Mouse (Mus musculus) erythroblast, embryonic 14.5 days (primary cell): ENCODE measurements around the gene Pkm. TPM values are rescaled to one million over a fixed set of nuclear protein-coding genes. Genes with fewer than 3 reads are reported as not detected.

Source experiments
- H3K27me3 ChIP-seq: 2 replicates; pipeline ENCODE4 v1.6.1; 2012; ENCODE audit warnings: inconsistent platforms; ENCODE audit not compliant: control insufficient read depth
- H3K36me3 ChIP-seq: 2 replicates; pipeline ENCODE4 v1.6.1; 2012; ENCODE audit warnings: mild to moderate bottlenecking, inconsistent platforms; ENCODE audit not compliant: control insufficient read depth
- H3K4me1 ChIP-seq: 2 replicates; pipeline ENCODE4 v1.6.1; 2012; ENCODE audit warnings: inconsistent platforms; ENCODE audit not compliant: control insufficient read depth
- H3K4me3 ChIP-seq: replicated peaks from 2 replicates; pipeline ENCODE3; 2012; ENCODE audit warnings: moderate library complexity, mild to moderate bottlenecking, inconsistent platforms
- H3K9me3 ChIP-seq: 2 replicates; pipeline ENCODE4 v1.6.1; 2012; ENCODE audit warnings: low read length, inconsistent platforms, mixed read lengths; ENCODE audit not compliant: control insufficient read depth
- GATA1 ChIP-seq: IDR thresholded peaks from 2 replicates; pipeline ENCODE4 v1.6.1; 2012; ENCODE audit warnings: low read length, inconsistent platforms, mixed read lengths
- TAL1 ChIP-seq: IDR thresholded peaks from 3 replicates; pipeline ENCODE4 v1.6.1; 2012; ENCODE audit warnings: low read length, inconsistent platforms, mixed read lengths
- polyA plus RNA-seq: library from polyadenylated mRNA; stranded (reverse); fragments of >175 nt; gene quantifications from 2 replicates; pipeline ENCODE4 v1.2.3, GENCODE M21; 2012

Pkm gene
- polyA plus RNA-seq, 1 experiment: 4.7 TPM

GRCm38 (mm10) chr9:59721144-59721543, 65.0 kb downstream of the Pkm start:
- Histone ChIP-seq H3K4me3 (no peak overlapping the region), H3K27me3 (0 out of 2 replicates have a peak, but pooled peaks cover 2% of the 10 kb centered on the region), H3K9me3 (no peaks in the 10 kb centered on the region), H3K36me3 (no peaks in the 10 kb centered on the region), H3K4me1 (no peaks in the 10 kb centered on the region)
- TF ChIP-seq TAL1 (no peak), GATA1 (no peak)

GRCm38 (mm10) chr9:59723096-59723657, 67.0 kb downstream of the Pkm start:
- peaks cover 4% of the 10 kb centered on the region; the same call in 1 of the 2 replicates for H3K27me3 ChIP-seq
- no peaks in the 10 kb centered on the region for H3K36me3 ChIP-seq
- H3K4me3 ChIP-seq: no peak overlapping the region
- TF ChIP-seq GATA1 (no peak), TAL1 (no peak)
- H3K4me1 ChIP-seq: no peaks in the 10 kb centered on the region
- no peaks in the 10 kb centered on the region for H3K9me3 ChIP-seq

GRCm38 (mm10) chr9:59723791-59724442, 67.7 kb downstream of the Pkm start:
- Histone ChIP-seq H3K4me3 (no peak overlapping the region), H3K27me3 (peaks cover 4% of the 10 kb centered on the region; the same call in 1 of the 2 replicates), H3K9me3 (no peaks in the 10 kb centered on the region), H3K36me3 (no peaks in the 10 kb centered on the region), H3K4me1 (no peaks in the 10 kb centered on the region)
- TF ChIP-seq GATA1 (no peak), TAL1 (no peak)

- no peak for TF ChIP-seq TAL1
- TF ChIP-seq GATA1: no peak
- Histone ChIP-seq H3K4me1 (no peaks in the 10 kb centered on the region), H3K9me3 (no peaks in the 10 kb centered on the region), H3K36me3 (no peaks in the 10 kb centered on the region), H3K4me3 (no peak overlapping the region), H3K27me3 (peaks cover 4% of the 10 kb centered on the region; the same call in 1 of the 2 replicates)
Observed at GRCm38 (mm10) chr9:59725515-59725914, 69.3 kb downstream of the Pkm start.

GRCm38 (mm10) chr9:59727569-59728286, 71.6 kb downstream of the Pkm start:
- Histone ChIP-seq H3K4me3 (no peak overlapping the region), H3K27me3 (peaks cover 4% of the 10 kb centered on the region), H3K36me3 (no peaks in the 10 kb centered on the region), H3K4me1 (no peaks in the 10 kb centered on the region), H3K9me3 (no peaks in the 10 kb centered on the region)
- no peak for TF ChIP-seq TAL1
- TF ChIP-seq GATA1: no peak

Other genes starting within 250 kb of the Pkm start
- gene Arih1, start 169.8 kb upstream of the Pkm start, polyA plus RNA-seq: 2.4 and 3.2 TPM in 2 replicates
- gene Hexa, start 116.8 kb upstream of the Pkm start, polyA plus RNA-seq: 0.42 and 0.60 TPM in 2 replicates
- 0.03 TPM in 1 of 2 replicates, not detected in the other for gene Tmem202, start 116.5 kb upstream of the Pkm start, polyA plus RNA-seq
- gene Celf6, start 78.5 kb upstream of the Pkm start, polyA plus RNA-seq: not detected in 2 replicates
- gene Parp6, start 39.1 kb upstream of the Pkm start, polyA plus RNA-seq: 0.06 and 0.20 TPM in 2 replicates
- not detected in 2 replicates for gene Gramd2, start 23.8 kb downstream of the Pkm start, polyA plus RNA-seq
- 0.01 and 0.04 TPM in 2 replicates for gene Senp8, start 94.3 kb downstream of the Pkm start, polyA plus RNA-seq
- gene Myo9a, start 94.5 kb downstream of the Pkm start, polyA plus RNA-seq: 0.02 and 0.03 TPM in 2 replicates